Mouse (Mus musculus) lung, embryonic 15.5 days (tissue): ENCODE measurements around the gene Krt83. TPM values are rescaled to one million over a fixed set of nuclear protein-coding genes. Genes with fewer than 3 reads are reported as not detected.
A peak's percentile ranks its signal among the peaks of the same experiment; 100 is the strongest.
"Not testable (repeated sequence)": the region's sequence is repeated elsewhere in the genome, so short reads cannot be mapped to it uniquely, and the experiment has no call there.

Experiments
- ATAC-seq: fragments of 200-750 bp; cut with Nextera tagmentation; 2 replicates; pipeline ENCODE4 v1.8.0; 2017; ENCODE audit warnings: moderate number of reproducible peaks, borderline replicate concordance; ENCODE audit not compliant: low FRiP score, low TSS enrichment; ENCODE audit errors: extremely low read depth
- H3K27ac ChIP-seq: fragments of 300-500 bp; sonication (generic); 2 replicates; pipeline ENCODE4 v1.5.1; 2015; ENCODE audit warnings: moderate library complexity, mild to moderate bottlenecking, inconsistent platforms
- H3K27me3 ChIP-seq: fragments of 300-500 bp; sonication (generic); 2 replicates; pipeline ENCODE4 v1.6.1; 2015; ENCODE audit warnings: inconsistent platforms
- H3K36me3 ChIP-seq: fragments of 300-500 bp; sonication (generic); 2 replicates; pipeline ENCODE4 v1.6.1; 2015; ENCODE audit warnings: inconsistent platforms
- H3K4me1 ChIP-seq: fragments of 300-500 bp; sonication (generic); 2 replicates; pipeline ENCODE4 v1.6.1; 2015; ENCODE audit warnings: inconsistent platforms
- H3K4me2 ChIP-seq: fragments of 300-500 bp; sonication (generic); 2 replicates; pipeline ENCODE4 v1.6.1; 2015; ENCODE audit warnings: inconsistent platforms, mild to moderate bottlenecking, moderate library complexity
- H3K4me3 ChIP-seq: fragments of 300-500 bp; sonication (generic); 2 replicates; pipeline ENCODE4 v1.5.1; 2015; ENCODE audit warnings: mild to moderate bottlenecking, inconsistent platforms
- H3K9ac ChIP-seq: fragments of 300-500 bp; sonication (generic); 2 replicates; pipeline ENCODE4 v1.6.1; 2015; ENCODE audit warnings: inconsistent platforms
- H3K9me3 ChIP-seq: fragments of 300-500 bp; sonication (generic); 2 replicates; pipeline ENCODE4 v1.6.1; 2016; ENCODE audit warnings: inconsistent platforms
- WGBS: fragments of 180-500 bp; shearing (Covaris S2); methylation state at CpG from one replicate; pipeline ENCODE4 v1.1.7; 2015; 5-methylcytosine and 5-hydroxymethylcytosine counted together
- polyA plus RNA-seq: library from polyadenylated mRNA; unstranded; fragments of >200 nt; fragmentation: Nextera tagmentation; extraction: Ambion mirVana; gene quantifications from 2 replicates; pipeline ENCODE4 v1.2.1, GENCODE M21; 2015

Krt83 gene
- 0.13 TPM in 1 of 2 replicates, not detected in the other for polyA plus RNA-seq

DNA sequence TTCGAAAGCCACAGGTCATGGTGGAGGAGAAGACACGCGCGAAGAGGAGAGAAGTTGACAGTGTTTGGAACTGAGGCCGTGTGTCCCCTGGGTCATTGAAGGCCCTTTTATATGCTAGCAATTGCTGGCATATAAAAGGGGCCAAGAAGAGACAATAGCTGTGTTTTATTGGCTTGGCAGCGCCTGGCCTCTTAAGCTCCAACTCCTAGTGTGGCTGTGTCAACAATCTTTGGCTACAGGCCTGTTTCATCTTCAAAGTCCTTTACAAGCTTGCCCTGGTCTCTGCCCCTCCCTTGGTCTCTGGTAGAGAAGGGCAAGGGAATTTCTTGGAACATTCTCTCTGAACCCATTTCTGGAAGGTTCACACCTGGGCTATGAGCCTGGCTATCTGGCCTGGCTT is at the start of gene Krt83:
Gene Krt83, minus strand, starts transcription at position 82 of the 400 bp plus-strand sequence.
- H3K4me3 ChIP-seq = no peak within 1 kb of the TSS
- no peak within 1 kb of the TSS for H3K27ac ChIP-seq
- H3K4me1 ChIP-seq = peaks cover 5% of the 10 kb centered on the region
- no peak within 1 kb of the TSS for H3K9ac ChIP-seq
- ATAC-seq = no peak
- 71% methylated on average over 6 of the region's 6 CpGs for WGBS
- no peaks in the 10 kb centered on the region for H3K36me3 ChIP-seq
- H3K27me3 ChIP-seq = no peaks in the 10 kb centered on the region
- H3K4me2 ChIP-seq = no peak within 1 kb of the TSS
- no peaks in the 10 kb centered on the region for H3K9me3 ChIP-seq

DNA sequence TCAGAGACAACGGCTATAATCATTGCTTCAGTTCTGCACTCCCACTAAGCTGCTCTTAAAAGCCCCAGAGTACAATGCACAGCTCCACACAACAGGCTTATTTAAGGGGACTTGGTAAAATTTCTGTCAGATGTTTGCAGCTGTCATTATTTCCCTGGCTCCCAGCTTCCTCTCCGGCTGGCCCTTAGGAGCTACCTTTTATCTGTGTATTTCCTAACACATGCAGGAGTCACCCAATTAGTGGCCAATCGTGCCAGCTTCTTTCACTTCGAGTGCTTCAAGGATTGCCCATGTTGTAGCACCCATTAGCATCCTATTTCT is 47.2 kb upstream of the Krt83 start:
- Histone ChIP-seq H3K4me2 (no peak overlapping the region), H3K27ac (no peak overlapping the region), H3K4me3 (no peak overlapping the region), H3K4me1 (peaks cover 9% of the 10 kb centered on the region; the same call in 1 of the 2 replicates), H3K9ac (no peak overlapping the region), H3K36me3 (no peaks in the 10 kb centered on the region), H3K9me3 (no peaks in the 10 kb centered on the region), H3K27me3 (no peaks in the 10 kb centered on the region)
- 34% methylated on average over 4 of the region's 4 CpGs for WGBS
- no peak for ATAC-seq

DNA sequence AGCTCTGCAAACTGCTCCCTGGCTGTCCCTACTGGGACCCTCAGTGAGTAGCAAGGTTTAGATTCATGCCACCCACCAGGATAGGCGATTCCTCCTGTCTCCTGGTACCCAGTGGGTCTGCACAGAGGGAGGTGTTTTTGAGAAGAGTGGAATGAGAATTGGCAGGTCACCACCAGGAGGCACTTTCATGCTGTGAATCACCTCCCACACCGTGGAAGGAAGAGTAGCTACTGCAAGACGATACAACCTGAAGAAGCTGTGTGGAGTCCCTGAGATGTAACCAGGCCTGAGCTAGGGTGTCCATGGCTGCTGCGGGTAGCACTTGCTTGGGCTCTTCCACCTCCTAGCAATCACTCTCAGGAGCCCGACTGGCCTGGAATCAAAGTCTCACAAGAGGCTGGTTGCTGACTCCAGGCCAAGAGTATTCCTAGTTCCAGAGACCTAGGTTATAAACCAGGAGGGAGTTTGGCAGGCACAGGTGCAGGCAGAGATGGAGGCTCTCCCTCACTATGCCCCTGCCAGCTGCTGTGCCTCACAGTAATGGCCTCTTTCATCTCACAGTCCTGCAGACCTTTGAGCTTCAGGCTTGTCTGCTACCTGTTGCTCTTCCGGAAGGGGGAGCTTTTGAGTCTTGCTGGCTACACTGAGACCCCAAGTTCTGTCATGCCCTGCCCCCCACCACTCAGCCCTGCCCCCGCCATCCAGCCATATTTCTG is 46.7 kb upstream of the Krt83 start:
- WGBS = 33% methylated on average over 7 of the region's 7 CpGs
- ATAC-seq = no peak
- H3K4me3 ChIP-seq = no peak overlapping the region
- no peak overlapping the region for H3K4me2 ChIP-seq
- no peaks in the 10 kb centered on the region for H3K27me3 ChIP-seq
- H3K9me3 ChIP-seq = no peaks in the 10 kb centered on the region
- peaks cover 9% of the 10 kb centered on the region; the same call in 1 of the 2 replicates for H3K4me1 ChIP-seq
- H3K27ac ChIP-seq = no peak overlapping the region
- H3K9ac ChIP-seq = no peak overlapping the region
- no peaks in the 10 kb centered on the region for H3K36me3 ChIP-seq

DNA sequence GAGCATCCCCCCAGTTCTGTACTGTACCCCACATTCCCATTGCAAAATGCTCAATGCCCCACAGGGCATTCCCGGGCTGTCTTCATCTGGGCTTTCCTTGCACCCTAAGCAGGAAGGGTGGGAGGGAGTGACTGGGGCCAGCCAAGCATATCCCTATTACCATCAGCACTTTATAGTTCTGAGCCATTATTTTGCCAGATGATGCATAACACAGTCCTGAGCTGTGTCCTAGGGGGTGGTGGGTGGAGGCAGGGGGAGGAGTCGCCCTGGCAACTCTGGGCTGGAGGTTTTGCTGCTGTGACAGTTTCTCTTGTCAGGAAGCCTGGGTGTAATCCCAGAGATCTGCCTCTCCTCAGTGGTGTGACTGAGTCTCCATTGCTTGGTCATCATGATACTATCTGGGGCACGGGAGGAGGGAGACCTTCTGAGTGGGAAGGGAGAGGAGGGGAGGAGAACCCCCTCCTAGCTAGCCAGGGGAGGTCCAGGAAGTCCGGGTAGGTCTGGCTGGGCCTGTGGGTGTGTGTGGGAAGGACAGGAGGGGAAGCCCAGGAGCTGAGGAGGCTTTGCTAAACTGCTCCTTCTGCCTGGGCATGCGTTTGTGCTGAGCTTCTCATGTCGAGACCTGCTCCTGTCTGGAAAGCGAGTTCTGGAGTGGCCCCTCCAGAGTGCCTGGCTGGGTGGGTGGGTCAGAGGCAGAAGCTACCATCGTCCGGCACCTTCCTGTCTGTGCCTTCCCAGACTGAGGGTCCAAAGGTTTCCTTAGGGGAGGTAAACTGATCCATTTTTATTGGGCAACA is 44.9 kb upstream of the Krt83 start:
- Histone ChIP-seq H3K9ac (no peak overlapping the region), H3K4me1 (peaks cover 9% of the 10 kb centered on the region; the same call in 1 of the 2 replicates), H3K4me2 (no peak overlapping the region), H3K36me3 (no peaks in the 10 kb centered on the region), H3K27me3 (no peaks in the 10 kb centered on the region), H3K27ac (no peak overlapping the region), H3K9me3 (no peaks in the 10 kb centered on the region), H3K4me3 (no peak overlapping the region)
- ATAC-seq = peak; percentile 59; the same call in 1 of the 2 replicates
- WGBS = 49% methylated on average over 9 of the region's 9 CpGs

GRCm38 (mm10) chr15:101532720-101533119 is 41.4 kb upstream of the Krt83 start, which contains the start of gene Krt84:
Gene Krt84, minus strand, starts transcription at chr15:101532820.
- Histone ChIP-seq H3K4me1 (0 out of 2 replicates have a peak, but pooled peaks cover 1% of the 10 kb centered on the region), H3K36me3 (no peaks in the 10 kb centered on the region), H3K27me3 (no peaks in the 10 kb centered on the region), H3K4me2 (no peak within 1 kb of the TSS), H3K4me3 (no peak within 1 kb of the TSS), H3K27ac (no peak within 1 kb of the TSS), H3K9me3 (no peaks in the 10 kb centered on the region), H3K9ac (no peak within 1 kb of the TSS)
- 81% methylated on average over 7 of the region's 7 CpGs for WGBS
- no peak for ATAC-seq

DNA sequence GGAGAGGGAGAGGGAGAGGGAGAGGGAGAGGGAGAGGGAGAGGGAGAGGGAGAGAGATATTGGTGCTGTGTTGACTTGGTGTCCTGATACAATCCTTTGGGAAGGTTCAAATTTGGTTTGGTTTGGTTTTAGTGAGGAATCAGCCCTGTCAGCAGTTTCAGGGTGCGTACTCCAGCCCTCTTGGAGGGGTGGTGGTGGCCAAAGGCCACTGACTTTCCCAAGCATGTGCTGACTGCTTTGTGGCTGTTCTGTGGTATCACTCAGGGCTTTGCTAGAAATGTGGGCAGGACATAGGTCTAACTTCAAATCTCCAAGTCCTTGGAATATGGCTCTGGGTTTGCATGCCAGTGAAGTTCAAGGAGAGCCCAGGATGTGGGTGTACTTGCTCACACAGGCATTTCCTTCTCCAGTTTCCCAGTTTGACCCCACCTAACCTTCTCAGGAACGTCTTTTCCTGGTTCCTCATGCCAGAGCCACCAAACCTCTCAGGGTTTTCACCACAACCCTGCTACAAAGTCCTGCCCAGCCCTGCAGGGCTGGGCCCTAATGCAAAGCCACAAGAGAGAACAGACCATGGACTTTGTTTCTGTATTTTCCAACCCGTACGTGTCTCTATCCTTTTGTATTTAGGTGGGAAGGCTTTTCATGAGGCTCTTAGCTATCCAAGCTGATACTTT is 31.4 kb upstream of the Krt83 start:
- WGBS = 65% methylated on average over 4 of the region's 4 CpGs
- no peaks in the 10 kb centered on the region for H3K9me3 ChIP-seq
- H3K36me3 ChIP-seq = no peaks in the 10 kb centered on the region
- H3K27me3 ChIP-seq = peaks cover 4% of the 10 kb centered on the region; the same call in 1 of the 2 replicates
- no peak overlapping the region for H3K9ac ChIP-seq
- H3K27ac ChIP-seq = no peak overlapping the region
- H3K4me1 ChIP-seq = no peaks in the 10 kb centered on the region
- H3K4me2 ChIP-seq = no peak overlapping the region
- no peak for ATAC-seq
- no peak overlapping the region for H3K4me3 ChIP-seq

DNA sequence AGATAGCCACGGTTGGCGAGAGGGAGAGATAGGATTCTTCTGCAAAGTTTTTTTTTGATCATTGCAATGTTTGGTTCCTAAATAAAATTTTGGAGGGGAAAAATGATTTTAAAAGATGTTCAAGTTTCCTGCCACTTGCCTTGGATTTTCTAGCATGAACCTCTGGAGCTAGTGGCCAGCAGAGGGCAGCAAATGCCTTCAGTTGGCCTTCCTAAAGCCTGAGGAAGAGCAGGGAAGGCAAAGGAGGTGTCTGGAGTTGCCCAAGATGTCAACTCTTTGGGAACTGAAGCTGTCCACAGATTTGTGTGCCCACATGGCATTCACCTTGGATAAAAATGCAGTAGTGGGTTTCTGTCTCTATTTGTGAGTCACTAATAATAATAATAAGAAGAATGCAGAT is 28.5 kb upstream of the Krt83 start:
- peaks cover 4% of the 10 kb centered on the region; the same call in 1 of the 2 replicates for H3K27me3 ChIP-seq
- H3K9ac ChIP-seq = no peak overlapping the region
- ATAC-seq = no peak
- 22% methylated on average over 2 of the region's 2 CpGs for WGBS
- no peaks in the 10 kb centered on the region for H3K4me1 ChIP-seq
- no peak overlapping the region for H3K27ac ChIP-seq
- no peak overlapping the region for H3K4me3 ChIP-seq
- no peaks in the 10 kb centered on the region for H3K9me3 ChIP-seq
- H3K36me3 ChIP-seq = no peaks in the 10 kb centered on the region
- H3K4me2 ChIP-seq = no peak overlapping the region

DNA sequence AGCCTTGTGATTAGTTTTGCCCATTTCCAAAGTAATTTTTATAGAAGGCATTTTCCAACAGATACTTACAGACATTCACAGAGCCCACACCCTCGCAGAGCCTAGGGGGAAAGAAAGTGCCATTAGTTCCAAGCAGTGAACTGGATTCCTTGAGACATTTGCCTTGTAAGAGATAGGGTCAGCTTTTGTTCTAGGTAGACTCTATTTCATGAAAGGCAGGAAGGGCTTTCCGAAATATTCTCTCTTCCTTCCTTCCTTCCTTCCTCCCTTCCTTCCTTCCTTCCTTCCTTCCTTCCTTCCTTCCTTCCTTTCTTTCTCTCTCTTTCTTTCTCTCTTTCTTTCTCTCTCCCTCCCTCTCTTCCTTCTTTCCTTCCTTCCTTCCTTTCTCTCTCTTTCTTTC is 25.8 kb upstream of the Krt83 start, which contains the start of gene Gm49425:
Gene Gm49425, minus strand, starts transcription at position 101 of the 400 bp plus-strand sequence.
- not testable (repeated sequence) for ATAC-seq, H3K9ac ChIP-seq, H3K4me1 ChIP-seq, H3K27me3 ChIP-seq, H3K4me2 ChIP-seq, H3K36me3 ChIP-seq, H3K9me3 ChIP-seq, H3K27ac ChIP-seq, H3K4me3 ChIP-seq
- 63% methylated on average over 2 of the region's 2 CpGs for WGBS

GRCm38 (mm10) chr15:101508247-101508646 is 16.9 kb upstream of the Krt83 start:
- no peaks in the 10 kb centered on the region; the same call in 1 of the 2 replicates for H3K27me3 ChIP-seq
- H3K4me3 ChIP-seq = no peak overlapping the region
- ATAC-seq = no peak
- no peak overlapping the region for H3K4me2 ChIP-seq
- 42% methylated on average over 9 of the region's 9 CpGs for WGBS
- H3K27ac ChIP-seq = no peak overlapping the region
- no peak overlapping the region for H3K9ac ChIP-seq
- H3K36me3 ChIP-seq = no peaks in the 10 kb centered on the region
- H3K4me1 ChIP-seq = no peaks in the 10 kb centered on the region
- no peaks in the 10 kb centered on the region for H3K9me3 ChIP-seq

GRCm38 (mm10) chr15:101506896-101507758 is 15.8 kb upstream of the Krt83 start:
- no peak for ATAC-seq
- Histone ChIP-seq H3K9ac (no peak overlapping the region), H3K4me3 (no peak overlapping the region), H3K27me3 (no peaks in the 10 kb centered on the region; the same call in 1 of the 2 replicates), H3K36me3 (no peaks in the 10 kb centered on the region), H3K4me2 (no peak overlapping the region), H3K4me1 (no peaks in the 10 kb centered on the region), H3K9me3 (no peaks in the 10 kb centered on the region), H3K27ac (no peak overlapping the region)
- 41% methylated on average over 14 of the region's 14 CpGs for WGBS

DNA sequence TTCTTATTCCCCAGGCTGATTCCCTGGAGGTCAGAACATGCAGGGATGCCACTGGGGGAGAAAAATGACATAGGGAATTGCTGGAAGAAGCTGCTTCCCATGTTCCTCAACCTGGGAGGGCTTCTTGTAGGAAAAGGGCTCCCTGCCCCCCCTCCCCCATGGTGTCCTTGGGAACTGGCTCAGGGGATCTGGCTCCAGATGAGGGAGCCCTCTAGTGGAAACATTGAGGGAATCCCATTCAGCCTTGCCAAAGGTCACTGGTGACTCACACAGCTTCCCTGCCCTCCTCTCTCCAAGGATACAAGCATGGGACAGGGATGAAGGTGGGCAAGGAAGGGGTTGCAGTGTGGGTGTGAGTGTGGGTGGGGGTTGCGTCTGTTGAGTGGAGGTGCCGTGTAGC is 5.9 kb upstream of the Krt83 start:
- no peaks in the 10 kb centered on the region for H3K4me1 ChIP-seq
- no peak overlapping the region for H3K27ac ChIP-seq
- no peak for ATAC-seq
- no peaks in the 10 kb centered on the region for H3K9me3 ChIP-seq
- H3K36me3 ChIP-seq = no peaks in the 10 kb centered on the region
- H3K9ac ChIP-seq = no peak overlapping the region
- WGBS = 60% methylated on average over 2 of the region's 2 CpGs
- H3K4me2 ChIP-seq = no peak overlapping the region
- no peak overlapping the region for H3K4me3 ChIP-seq
- no peaks in the 10 kb centered on the region for H3K27me3 ChIP-seq
